Mouse (Mus musculus): ENCODE results near the gene Fam114a1.

The Fam114a1 gene

GRCm38 (mm10) chr5:64969861-64970771 is at the start of gene Fam114a1:
Gene Fam114a1, plus strand, starts transcription at chr5:64970071.
- peak in 1 of 2 experiments; percentile 16 for DNase-seq (ENCODE audit: low spot score in 2 of 2)

- DNase-seq (ENCODE audit: low spot score in 2 of 2): no peak
These were observed 46.9 kb upstream of the Fam114a1 start for GRCm38 (mm10) chr5:64922891-64923381.

- DNase-seq (ENCODE audit: low spot score in 2 of 2): no peak
These were observed 37.7 kb upstream of the Fam114a1 start for GRCm38 (mm10) chr5:64932215-64932614.

- DNase-seq (ENCODE audit: low spot score in 2 of 2): no peak
These were observed 37.1 kb upstream of the Fam114a1 start for GRCm38 (mm10) chr5:64932775-64933174.

GRCm38 (mm10) chr5:64951486-64951885 is 18.4 kb upstream of the Fam114a1 start:
- DNase-seq (ENCODE audit: low spot score in 2 of 2): peak; percentile 20 to 39

- DNase-seq (ENCODE audit: low spot score in 2 of 2): no peak
These were observed 14.9 kb upstream of the Fam114a1 start for GRCm38 (mm10) chr5:64954931-64955330.

GRCm38 (mm10) chr5:64958991-64959842 is 10.7 kb upstream of the Fam114a1 start:
- DNase-seq (ENCODE audit: low spot score in 2 of 2): no peak

GRCm38 (mm10) chr5:64959843-64960230 is 10.0 kb upstream of the Fam114a1 start, which contains the start of gene Tlr6:
Gene Tlr6, minus strand, starts transcription at chr5:64960097.
- DNase-seq (ENCODE audit: low spot score in 2 of 2): peak; percentile 24 to 52

- DNase-seq (ENCODE audit: low spot score in 2 of 2): no peak
These were observed 8.9 kb upstream of the Fam114a1 start for GRCm38 (mm10) chr5:64960857-64961391.

GRCm38 (mm10) chr5:64963271-64963670 is 6.6 kb upstream of the Fam114a1 start:
- DNase-seq (ENCODE audit: low spot score in 2 of 2): no peak

- DNase-seq (ENCODE audit: low spot score in 2 of 2): no peak
These were observed 6.1 kb upstream of the Fam114a1 start for GRCm38 (mm10) chr5:64963735-64964134.

GRCm38 (mm10) chr5:64968961-64969860 is 660 bp upstream of the Fam114a1 start:
- no peak for DNase-seq (ENCODE audit: low spot score in 2 of 2)

GRCm38 (mm10) chr5:64975121-64975520 is 5.2 kb downstream of the Fam114a1 start:
- DNase-seq (ENCODE audit: low spot score in 2 of 2): no peak

GRCm38 (mm10) chr5:64977128-64977527 is 7.3 kb downstream of the Fam114a1 start:
- no peak for DNase-seq (ENCODE audit: low spot score in 2 of 2)

- DNase-seq (ENCODE audit: low spot score in 2 of 2): no peak
These were observed 16.1 kb downstream of the Fam114a1 start for GRCm38 (mm10) chr5:64985971-64986370.

GRCm38 (mm10) chr5:64989940-64990339 is 20.1 kb downstream of the Fam114a1 start:
- DNase-seq (ENCODE audit: low spot score in 2 of 2): no peak

- DNase-seq (ENCODE audit: low spot score in 2 of 2): peak in 1 of 2 experiments; percentile 14
These were observed 22.7 kb downstream of the Fam114a1 start for GRCm38 (mm10) chr5:64992540-64992939.

GRCm38 (mm10) chr5:64995408-64995807 is 25.5 kb downstream of the Fam114a1 start:
- DNase-seq (ENCODE audit: low spot score in 2 of 2): no peak

- peak in 1 of 2 experiments; percentile 27 for DNase-seq (ENCODE audit: low spot score in 2 of 2)
These were observed 33.3 kb downstream of the Fam114a1 start for GRCm38 (mm10) chr5:65002940-65003824.

Data from frontal cortex, postnatal 36 days (tissue).